Mouse (Mus musculus) CH12.LX (cell line): ENCODE measurements at regions not wholly inside any gene's neighbourhood (a gene's known extent, or its start where the extent isn't known, plus 50 kb on each side); places are given as distances from the start of the nearest gene placed in this dataset.

Experiments used
- CTCF ChIP-seq, 2 experiments: IDR thresholded peaks in 1 of 2; conservative IDR thresholded peaks in 1 of 2; 2 replicates each; pipeline ENCODE4 v1.5.1; 2011 to 2012; ENCODE audit warnings: low read depth in 2 of 2, low read length in 2 of 2, improper control_type of control experiment in 1 of 2, inconsistent platforms in 1 of 2, mild to moderate bottlenecking in 1 of 2, moderate library complexity in 1 of 2
- JUND ChIP-seq: conservative IDR thresholded peaks from 2 replicates; pipeline ENCODE4 v1.6.1; 2011; ENCODE audit warnings: low read depth, low read length, improper control_type of control experiment
- MYC ChIP-seq: IDR thresholded peaks from 2 replicates; pipeline ENCODE4 v1.6.1; 2011; ENCODE audit warnings: low read depth, mild to moderate bottlenecking, improper control_type of control experiment, low read length

DNA sequence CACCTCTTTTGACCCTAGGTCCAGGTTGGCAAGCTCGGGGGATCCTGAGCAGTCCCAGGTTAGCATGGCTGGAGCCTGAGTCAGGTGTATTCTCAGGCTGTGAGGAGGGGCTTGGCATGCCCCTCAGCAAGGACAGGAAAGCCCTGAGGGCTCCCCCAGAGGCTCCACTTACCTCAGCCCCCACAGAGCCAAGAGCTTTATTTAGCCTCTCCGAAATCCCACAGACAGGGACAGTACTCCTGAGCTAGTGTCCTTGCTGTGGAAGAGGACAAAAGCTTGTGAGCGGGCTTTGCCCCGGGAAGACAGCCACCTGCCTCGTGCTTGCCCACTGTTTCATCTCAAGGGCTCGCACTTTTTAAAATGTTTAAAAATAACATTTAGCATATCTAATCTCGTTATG lies 118.7 kb downstream of the Sec61b start:
- TF ChIP-seq MYC (no peak), JUND (no peak), CTCF (conservative IDR thresholded peaks at IDR 0.05 in 1 of 2, IDR thresholded peaks at IDR 0.05 in 1 of 2; ENCODE audit: low read depth in 2 of 2, low read length in 2 of 2) (no peak)
